In genomic region chr15:12875442-12876176, GRCm38 (mm10) we compare ENCODE assay signal across 8 mouse cellular contexts. TPM values are rescaled to one million over a fixed set of nuclear protein-coding genes. Genes with fewer than 3 reads are reported as not detected.
DNase-seq lines count a peak whose midpoint lies in the region; ATAC-seq lines count a peak whose summit lies in the region.

No protein-coding gene starts in this region.

- ATAC-seq in frontal cortex, adult (ENCODE audit: low TSS enrichment), result 0 out of 2 replicates have a peak, but pooled peaks have one; percentile 5
- no peak for ATAC-seq in monocyte, adult 5-6 weeks (replicated peaks; ENCODE audit: insufficient number of reproducible peaks, low FRiP score, low TSS enrichment, poor library complexity, severe bottlenecking)

- intact Hi-C loops in left cerebral cortex, postnatal 14 days (cut with DNase I), result loop anchor here (10.0 kb wide), 1 partner anchor 299 kb away; the partner anchor contains the start of gene Cdh6

- DNase-seq in frontal cortex, postnatal 25 days (ENCODE audit: low spot score in 2 of 2), result no peak
- peak; percentile 58 to 59 for DNase-seq in left cerebral cortex, postnatal 14 days (ENCODE audit: low spot score in 2 of 2)
- no peak for DNase-seq in left cerebral cortex, adult 11 months (ENCODE audit: low spot score)
- DNase-seq in right cerebral cortex, postnatal 4 days, result peak; percentile 59
- DNase-seq in right cerebral cortex, postnatal 25 days, result no peak
- no peak for DNase-seq in yolk sac, embryonic 10.5 days (ENCODE audit: low spot score)

RNA-seq across cellular contexts. Expression of gene Drosha, which starts 51.0 kb away (rescaled TPM):
- total RNA-seq in left cerebral cortex, postnatal 14 days (2021), result 10 to 100 TPM; 89.1 to 90.5 TPM
- total RNA-seq in monocyte, adult 5-6 weeks (2017), result 5.7 to 15.3 TPM (median 9.9 TPM) in 3 replicates

RNA-seq across cellular contexts. Expression of gene 6030458C11Rik, which starts 51.2 kb away (rescaled TPM):
- total RNA-seq in left cerebral cortex, postnatal 14 days (2021), result 10 to 100 TPM; 25.6 to 28.1 TPM
- 9.5 to 24.1 TPM (median 11.3 TPM) in 3 replicates for total RNA-seq in monocyte, adult 5-6 weeks (2017)

Comparison
In these comparisons a context has a peak if more than half of its experiments do, and no peak if none do; other contexts are left out.
1. DNase-seq: peak in left cerebral cortex, postnatal 14 days (2 of 2) and right cerebral cortex, postnatal 4 days (single experiment); none in frontal cortex, postnatal 25 days (0 of 2), left cerebral cortex, adult 11 months (single experiment), right cerebral cortex, postnatal 25 days (single experiment) and yolk sac, embryonic 10.5 days (single experiment).